Mouse (Mus musculus) midbrain, embryonic 14.5 days (tissue): Measurements from ENCODE around the gene Atp8a2. TPM values are rescaled to one million over a fixed set of nuclear protein-coding genes. Genes with fewer than 3 reads are reported as not detected.

Experiments used
- ATAC-seq: fragments of 200-750 bp; cut with Nextera tagmentation; 2 replicates; pipeline ENCODE4 v1.8.0; 2017; ENCODE audit warnings: moderate number of reproducible peaks, moderate library complexity; ENCODE audit not compliant: low FRiP score, low TSS enrichment
- DNase-seq: peaks from one replicate; pipeline ENCODE4 v3.0.0-alpha.2; 2015
- H3K27ac ChIP-seq: fragments of 300-500 bp; sonication (generic); replicated peaks from 2 replicates; pipeline ENCODE4 v1.5.1; 2014; ENCODE audit warnings: mild to moderate bottlenecking, low read depth, low read length, moderate library complexity
- H3K27me3 ChIP-seq: fragments of 300-500 bp; sonication (generic); 2 replicates; pipeline ENCODE4 v1.6.1; 2014; ENCODE audit warnings: low read length, control low read depth, mixed read lengths; ENCODE audit not compliant: control insufficient read depth, insufficient read depth
- H3K36me3 ChIP-seq: fragments of 300-500 bp; sonication (generic); 2 replicates; pipeline ENCODE4 v1.6.1; 2014; ENCODE audit warnings: low read length, control low read depth; ENCODE audit not compliant: control insufficient read depth, insufficient read depth
- H3K4me1 ChIP-seq: fragments of 300-500 bp; sonication (generic); 2 replicates; pipeline ENCODE4 v1.6.1; 2014; ENCODE audit warnings: mild to moderate bottlenecking, antibody characterized with exemption, low read length, control low read depth; ENCODE audit not compliant: control insufficient read depth, insufficient read depth
- H3K4me2 ChIP-seq: fragments of 300-500 bp; sonication (generic); 2 replicates; pipeline ENCODE4 v1.6.1; 2014; ENCODE audit warnings: mild to moderate bottlenecking, low read length, moderate library complexity
- H3K4me3 ChIP-seq: fragments of 300-500 bp; sonication (generic); replicated peaks from 2 replicates; pipeline ENCODE4 v1.5.1; 2014; ENCODE audit warnings: low read depth, low read length
- H3K9ac ChIP-seq: fragments of 300-500 bp; sonication (generic); replicated peaks from 2 replicates; pipeline ENCODE4 v1.6.1; 2014; ENCODE audit warnings: mild to moderate bottlenecking, low read length, moderate library complexity
- H3K9me3 ChIP-seq: fragments of 300-500 bp; sonication (generic); 2 replicates; pipeline ENCODE4 v1.6.1; 2016; ENCODE audit warnings: low read length, control low read depth, mixed read lengths; ENCODE audit not compliant: control insufficient read depth
- WGBS: fragments of 180-500 bp; shearing (Covaris S2); extraction: QIAGEN DNeasy Blood & Tissue Kit; methylation state at CpG from one replicate; pipeline ENCODE4 v1.1.7; 2014; 5-methylcytosine and 5-hydroxymethylcytosine counted together
- microRNA counts: library from miRNA; unstranded; fragments of <30 nt; microRNA quantifications from one replicate; lab custom pipeline; 2016
- microRNA-seq: library from miRNA; unstranded; fragments of <30 nt; microRNA quantifications from one replicate; pipeline ENCODE4, GENCODE M21; 2016
- polyA plus RNA-seq: library from polyadenylated mRNA; unstranded; fragments of >200 nt; fragmentation: Nextera tagmentation; extraction: Ambion mirVana; gene quantifications from 2 replicates; pipeline ENCODE4 v1.2.1, GENCODE M21; 2014

Gene Atp8a2
- polyA plus RNA-seq, 1 experiment from 2014 or later = 37.1 TPM

DNA sequence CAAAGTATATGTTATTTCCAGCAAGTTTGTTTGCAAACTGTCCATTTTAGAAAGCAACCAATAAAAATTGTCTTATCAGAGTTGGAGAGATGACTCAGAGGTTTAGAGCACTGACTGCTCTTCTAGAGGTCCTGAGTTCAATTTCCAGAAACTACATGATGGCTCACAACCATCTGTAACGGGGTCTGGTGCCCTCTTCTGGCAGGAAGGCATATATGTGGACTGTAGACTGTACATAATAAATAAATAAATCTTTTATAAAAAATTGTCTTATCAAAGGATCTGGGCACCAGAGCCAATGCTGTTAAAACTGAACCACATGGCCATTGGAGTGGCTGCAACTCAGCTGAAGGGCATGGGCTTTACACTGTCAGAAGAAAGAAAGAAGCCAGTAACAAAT lies 606.4 kb downstream of the Atp8a2 start:
- H3K4me3 ChIP-seq = no peak overlapping the region
- H3K36me3 ChIP-seq = peaks cover 61% of the 10 kb centered on the region
- DNase-seq (no peak), ATAC-seq (no peak)
- no peak overlapping the region for H3K4me2 ChIP-seq
- no peak overlapping the region for H3K27ac ChIP-seq
- no peak overlapping the region for H3K9ac ChIP-seq
- no peaks in the 10 kb centered on the region for H3K9me3 ChIP-seq
- H3K27me3 ChIP-seq = no peaks in the 10 kb centered on the region
- WGBS = 87% methylated on average over 1 of the region's 1 CpGs
- H3K4me1 ChIP-seq = no peaks in the 10 kb centered on the region

MicroRNAs encoded within 50 kb of the gene (microRNA counts, 519-probe panel; counts per million panel counts)
- not detected for microRNA mmu-miR-719 (lab: Ali Mortazavi, UCI)

Small RNA genes lying within 50 kb of the gene (microRNA-seq; reads per million reads assigned to microRNA genes)
- not detected for gene Mir719

Other genes with a start within 250 kb of the Atp8a2 start
- not detected in 2 replicates for gene Nupl1, start 54.3 kb upstream of the Atp8a2 start, polyA plus RNA-seq
- gene Gm49336, start 54.3 kb upstream of the Atp8a2 start, polyA plus RNA-seq = 55.1 and 76.9 TPM in 2 replicates
- gene Mtmr6, start 68.0 kb upstream of the Atp8a2 start, polyA plus RNA-seq = 38.9 and 68.7 TPM in 2 replicates
- gene Amer2, start 176.1 kb upstream of the Atp8a2 start, polyA plus RNA-seq = 17.3 and 19.2 TPM in 2 replicates